Mouse (Mus musculus) limb, embryonic 11.5 days (tissue): Measurements from ENCODE around the gene Efr3b. TPM values are rescaled to one million over a fixed set of nuclear protein-coding genes. Genes with fewer than 3 reads are reported as not detected.
A peak's percentile ranks its signal among the peaks of the same experiment; 100 is the strongest.

ENCODE experiments used
- ATAC-seq: fragments of 200-750 bp; cut with Nextera tagmentation; 2 replicates; pipeline ENCODE4 v1.8.0; 2017; ENCODE audit warnings: low read depth; ENCODE audit not compliant: insufficient number of reproducible peaks, low FRiP score, low TSS enrichment
- DNase-seq: peaks from one replicate; pipeline ENCODE4 v3.0.0-alpha.2; 2015; ENCODE audit warnings: low spot score
- H3K27ac ChIP-seq: fragments of 300-500 bp; sonication (generic); replicated peaks from 2 replicates; pipeline ENCODE4 v1.5.1; 2014; ENCODE audit warnings: low read depth, mild to moderate bottlenecking, low read length
- H3K27me3 ChIP-seq: fragments of 300-500 bp; sonication (generic); 2 replicates; pipeline ENCODE4 v1.6.1; 2014; ENCODE audit warnings: mild to moderate bottlenecking, low read length, mixed read lengths; ENCODE audit not compliant: control insufficient read depth, insufficient read depth
- H3K36me3 ChIP-seq: fragments of 300-500 bp; sonication (generic); 2 replicates; pipeline ENCODE4 v1.6.1; 2014; ENCODE audit warnings: mild to moderate bottlenecking, low read length, moderate library complexity, mixed read lengths; ENCODE audit not compliant: control insufficient read depth, insufficient read depth
- H3K4me1 ChIP-seq: fragments of 300-500 bp; sonication (generic); 2 replicates; pipeline ENCODE4 v1.6.1; 2014; ENCODE audit warnings: low read length, mixed read lengths; ENCODE audit not compliant: control insufficient read depth, insufficient read depth
- H3K4me2 ChIP-seq: fragments of 300-500 bp; sonication (generic); 2 replicates; pipeline ENCODE4 v1.6.1; 2014; ENCODE audit warnings: low read depth, mild to moderate bottlenecking, moderate library complexity; ENCODE audit not compliant: severe bottlenecking
- H3K4me3 ChIP-seq: fragments of 300-500 bp; sonication (generic); 2 replicates; pipeline ENCODE4 v1.5.1; 2014; ENCODE audit warnings: low read depth, low read length
- H3K9ac ChIP-seq: fragments of 300-500 bp; sonication (generic); 2 replicates; pipeline ENCODE4 v1.6.1; 2014; ENCODE audit warnings: mild to moderate bottlenecking, low read length
- H3K9me3 ChIP-seq: fragments of 300-500 bp; sonication (generic); 2 replicates; pipeline ENCODE4 v1.6.1; 2016; ENCODE audit warnings: low read length; ENCODE audit not compliant: control insufficient read depth
- WGBS: fragments of 180-500 bp; shearing (Covaris S2); extraction: QIAGEN DNeasy Blood & Tissue Kit; methylation state at CpG from one replicate; pipeline ENCODE4 v1.1.7; 2014; 5-methylcytosine and 5-hydroxymethylcytosine counted together
- polyA plus RNA-seq: library from polyadenylated mRNA; unstranded; fragments of >200 nt; fragmentation: Nextera tagmentation; extraction: Ambion mirVana; gene quantifications from 2 replicates; pipeline ENCODE4 v1.2.1, GENCODE M21; 2014

Efr3b gene
- polyA plus RNA-seq, 1 experiment from 2014 or later: 6.3 TPM

DNA sequence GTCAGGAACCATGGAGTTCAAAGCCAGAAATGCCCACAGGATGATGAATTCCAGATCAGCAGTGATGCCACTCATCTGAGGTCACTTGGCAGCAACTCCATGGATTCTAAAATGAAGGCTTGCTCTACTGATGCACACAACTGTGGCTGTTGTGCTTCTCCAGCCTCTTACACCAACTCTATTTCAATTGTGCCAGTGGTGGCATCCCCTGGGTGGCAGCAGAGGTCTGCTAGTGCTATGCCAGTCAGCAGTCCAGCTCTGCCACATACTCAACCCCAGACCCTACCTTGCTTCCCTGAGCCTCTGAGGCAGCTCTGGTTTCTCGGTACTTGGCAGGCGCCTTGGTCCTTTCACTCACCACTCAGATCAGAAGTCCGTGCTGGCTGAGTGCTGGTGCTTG is 109.9 kb downstream of the Efr3b start:
- no peak for ATAC-seq
- Histone ChIP-seq H3K9me3 (no peaks in the 10 kb centered on the region; the same call in 1 of the 2 replicates), H3K4me1 (no peaks in the 10 kb centered on the region), H3K27me3 (no peaks in the 10 kb centered on the region), H3K9ac (no peak overlapping the region), H3K36me3 (no peaks in the 10 kb centered on the region), H3K4me2 (no peak overlapping the region), H3K4me3 (no peak overlapping the region), H3K27ac (no peak overlapping the region)
- no peak for DNase-seq
- WGBS: 85% methylated on average over 3 of the region's 3 CpGs

DNA sequence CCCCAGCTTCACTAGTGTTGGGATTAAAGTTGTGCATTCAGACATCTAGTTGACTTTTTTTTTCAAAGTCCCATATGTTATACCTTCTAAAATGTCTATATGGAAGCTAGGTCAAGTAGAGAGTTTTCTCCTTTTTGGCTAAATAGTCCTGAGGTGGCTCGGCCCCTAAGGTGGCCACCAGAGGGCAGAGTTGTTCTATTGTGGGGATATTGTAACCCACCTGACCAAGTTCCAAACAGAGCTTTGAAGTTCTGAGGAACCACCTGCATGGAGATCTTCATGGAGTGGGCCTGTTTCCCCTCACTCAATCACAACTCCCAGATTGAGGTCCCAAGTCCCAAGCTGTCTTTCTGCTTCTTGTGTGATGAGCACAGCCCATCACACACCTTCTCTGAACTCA is 112.6 kb downstream of the Efr3b start:
- Histone ChIP-seq H3K36me3 (no peaks in the 10 kb centered on the region), H3K9ac (no peak overlapping the region), H3K4me1 (no peaks in the 10 kb centered on the region), H3K4me3 (no peak overlapping the region), H3K27me3 (no peaks in the 10 kb centered on the region), H3K4me2 (no peak overlapping the region), H3K9me3 (no peaks in the 10 kb centered on the region; the same call in 1 of the 2 replicates), H3K27ac (no peak overlapping the region)
- DNase-seq (peak; percentile 83), ATAC-seq (no peak)
- WGBS: 0% methylated on average over 1 of the region's 1 CpGs

DNA sequence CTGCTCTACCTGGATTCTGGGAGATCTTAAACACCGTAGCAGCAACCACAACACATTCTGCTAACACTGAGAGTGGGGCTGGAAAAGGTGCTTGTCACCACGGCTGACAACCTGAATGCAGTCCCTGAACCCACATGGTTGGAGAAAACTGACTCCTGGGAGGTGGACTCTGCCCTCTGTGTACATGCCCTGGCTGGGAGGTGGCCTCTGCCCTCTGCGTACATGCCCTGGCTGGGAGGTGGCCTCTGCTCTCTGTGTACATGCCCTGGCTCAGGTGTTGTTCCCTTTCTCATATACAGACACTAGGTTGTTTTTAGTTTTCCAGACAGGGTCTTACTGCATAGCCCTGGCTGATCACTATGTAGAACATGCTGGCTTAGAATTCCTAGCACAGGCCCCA is 119.3 kb downstream of the Efr3b start:
- ATAC-seq (no peak), DNase-seq (no peak)
- Histone ChIP-seq H3K9me3 (no peaks in the 10 kb centered on the region), H3K4me1 (peaks cover 7% of the 10 kb centered on the region; the same call in 1 of the 2 replicates), H3K27me3 (no peaks in the 10 kb centered on the region), H3K4me3 (no peak overlapping the region), H3K27ac (no peak overlapping the region), H3K4me2 (no peak overlapping the region), H3K9ac (no peak overlapping the region), H3K36me3 (0 out of 2 replicates have a peak, but pooled peaks cover 2% of the 10 kb centered on the region)
- 81% methylated on average over 3 of the region's 3 CpGs for WGBS

DNA sequence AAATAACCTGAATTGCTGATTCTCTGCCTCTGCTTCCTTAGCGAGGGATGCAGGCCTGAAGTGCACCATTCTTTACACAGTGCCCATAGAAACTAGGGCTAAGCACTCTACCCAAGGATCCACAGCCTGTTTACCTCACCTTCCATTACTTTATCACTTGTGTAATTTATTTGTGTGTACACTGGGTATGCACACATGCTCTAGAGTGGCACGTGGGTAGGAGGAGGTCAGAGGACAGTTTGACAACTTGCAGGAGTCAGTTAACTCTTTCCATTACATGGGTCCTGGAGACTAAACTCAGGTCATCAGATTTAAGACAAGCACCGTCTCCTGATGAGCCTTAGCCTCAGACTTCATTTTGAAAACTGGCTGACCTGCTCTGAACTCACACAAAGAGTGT is 120.1 kb downstream of the Efr3b start:
- no peak for ATAC-seq
- Histone ChIP-seq H3K4me2 (no peak overlapping the region), H3K9me3 (no peaks in the 10 kb centered on the region), H3K36me3 (0 out of 2 replicates have a peak, but pooled peaks cover 2% of the 10 kb centered on the region), H3K4me1 (peaks cover 7% of the 10 kb centered on the region; the same call in 1 of the 2 replicates), H3K4me3 (no peak overlapping the region), H3K9ac (no peak overlapping the region), H3K27me3 (no peaks in the 10 kb centered on the region), H3K27ac (no peak overlapping the region)
- no peak for DNase-seq
- WGBS: 72% methylated on average over 3 of the region's 3 CpGs

DNA sequence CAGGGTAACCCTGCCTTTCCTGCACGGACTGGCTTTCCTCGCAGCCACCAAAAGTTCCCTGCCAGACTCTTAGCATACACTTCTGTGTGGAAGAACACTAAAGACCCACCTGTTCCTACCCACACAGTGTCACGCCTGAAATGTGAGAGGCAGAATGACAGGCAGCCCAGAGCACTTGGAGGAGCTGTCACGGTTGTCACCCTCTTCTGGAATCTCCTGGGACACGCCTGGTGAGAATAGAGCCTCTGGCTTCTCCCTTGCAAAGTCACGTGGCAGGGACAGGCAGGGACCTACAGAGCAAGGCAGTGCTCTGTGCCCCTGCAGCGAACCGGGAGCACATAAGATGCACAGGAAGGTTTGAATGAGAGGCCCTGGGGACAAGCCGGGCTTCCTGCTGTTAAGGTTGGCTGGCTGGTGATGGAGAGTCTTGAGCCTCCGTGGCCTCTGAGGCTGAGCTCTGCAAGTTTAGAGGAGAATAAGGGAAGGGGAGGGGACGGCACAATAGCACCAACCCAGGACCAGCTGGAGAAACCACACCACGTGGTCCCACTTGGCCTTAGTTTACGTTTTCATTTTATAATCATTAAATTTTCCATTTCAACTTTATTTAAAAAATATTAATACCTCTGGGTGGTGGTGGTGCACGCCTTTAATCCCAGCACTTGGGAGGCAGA is 120.9 kb downstream of the Efr3b start:
- H3K4me2 ChIP-seq: peak overlapping the region; percentile 4; the same call in 1 of the 2 replicates
- ATAC-seq: no peak
- H3K9ac ChIP-seq: 0 out of 2 replicates have a peak overlapping the region, but pooled peaks have one; percentile 12

DNA sequence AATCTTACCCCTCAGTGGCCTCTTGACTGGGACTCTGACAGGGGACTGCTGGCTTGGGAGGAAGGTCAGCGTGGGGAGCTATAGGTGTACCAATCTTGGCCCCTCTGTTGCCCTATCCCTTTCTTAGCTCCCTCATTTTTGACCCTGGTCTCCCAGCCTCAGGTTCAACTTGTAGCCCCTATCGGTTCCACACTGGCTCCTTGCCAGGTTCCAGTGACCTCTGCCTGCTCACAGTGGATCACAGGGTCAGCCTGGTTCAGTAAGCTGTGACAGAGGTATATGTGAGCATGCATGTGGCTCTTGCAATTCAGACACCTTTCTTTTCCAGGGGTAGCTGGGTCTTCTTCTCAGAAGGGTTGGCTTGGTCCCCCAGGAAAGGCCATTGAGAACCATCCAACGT is 122.9 kb downstream of the Efr3b start:
- Histone ChIP-seq H3K27ac (no peak overlapping the region), H3K9me3 (no peaks in the 10 kb centered on the region), H3K9ac (no peak overlapping the region), H3K4me2 (no peak overlapping the region), H3K36me3 (0 out of 2 replicates have a peak, but pooled peaks cover 2% of the 10 kb centered on the region), H3K4me1 (peaks cover 7% of the 10 kb centered on the region; the same call in 1 of the 2 replicates), H3K27me3 (no peaks in the 10 kb centered on the region), H3K4me3 (no peak overlapping the region)
- 86% methylated on average over 3 of the region's 3 CpGs for WGBS
- no peak for ATAC-seq
- DNase-seq: no peak

More for the DNA sequence above, 120.9 kb downstream of the Efr3b start:
- DNase-seq: no peak
- H3K4me1 ChIP-seq: peaks cover 7% of the 10 kb centered on the region; the same call in 1 of the 2 replicates
- no peaks in the 10 kb centered on the region for H3K27me3 ChIP-seq
- H3K36me3 ChIP-seq: 0 out of 2 replicates have a peak, but pooled peaks cover 2% of the 10 kb centered on the region
- H3K9me3 ChIP-seq: no peaks in the 10 kb centered on the region
- 26% methylated on average over 14 of the region's 14 CpGs for WGBS
- H3K27ac ChIP-seq: no peak overlapping the region
- H3K4me3 ChIP-seq: no peak overlapping the region

Other genes starting within 250 kb of the Efr3b start
- 158 and 179 TPM in 2 replicates for gene Dnmt3a, start 232.9 kb downstream of the Efr3b start, polyA plus RNA-seq
- gene Pomc, start 84.0 kb downstream of the Efr3b start, polyA plus RNA-seq: 4.0 and 4.1 TPM in 2 replicates
- gene Dnajc27, start 43.7 kb upstream of the Efr3b start, polyA plus RNA-seq: 8.6 and 10.5 TPM in 2 replicates
- gene Adcy3, start 94.2 kb upstream of the Efr3b start, polyA plus RNA-seq: 4.7 and 7.4 TPM in 2 replicates
- gene Ptrhd1, start 195.1 kb upstream of the Efr3b start, polyA plus RNA-seq: 5.1 and 5.6 TPM in 2 replicates
- 18.7 and 25.9 TPM in 2 replicates for gene Cenpo, start 195.4 kb upstream of the Efr3b start, polyA plus RNA-seq